Mouse (Mus musculus): ENCODE results near the gene Rasgrf2.

The Rasgrf2 gene

DNA sequence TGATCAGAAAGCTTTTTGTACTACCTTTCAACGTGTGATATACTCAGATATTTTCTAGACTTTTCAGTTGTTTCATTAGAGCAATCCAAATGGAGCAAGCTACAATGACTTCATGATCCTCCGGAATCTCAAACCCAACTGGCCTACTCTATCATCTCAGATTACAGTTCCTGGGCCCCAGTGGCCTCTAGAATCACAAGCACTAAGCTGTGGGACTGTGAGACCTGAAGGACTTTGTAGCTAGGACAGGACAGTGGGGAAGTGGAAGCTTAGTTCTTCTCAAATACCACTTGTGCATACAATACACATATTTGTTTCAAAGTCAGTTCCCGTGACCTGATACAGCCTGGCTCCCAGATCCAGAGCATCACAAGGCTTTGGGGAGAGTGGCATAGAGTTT is 253.5 kb downstream of the Rasgrf2 start:
- no peak for DNase-seq

DNA sequence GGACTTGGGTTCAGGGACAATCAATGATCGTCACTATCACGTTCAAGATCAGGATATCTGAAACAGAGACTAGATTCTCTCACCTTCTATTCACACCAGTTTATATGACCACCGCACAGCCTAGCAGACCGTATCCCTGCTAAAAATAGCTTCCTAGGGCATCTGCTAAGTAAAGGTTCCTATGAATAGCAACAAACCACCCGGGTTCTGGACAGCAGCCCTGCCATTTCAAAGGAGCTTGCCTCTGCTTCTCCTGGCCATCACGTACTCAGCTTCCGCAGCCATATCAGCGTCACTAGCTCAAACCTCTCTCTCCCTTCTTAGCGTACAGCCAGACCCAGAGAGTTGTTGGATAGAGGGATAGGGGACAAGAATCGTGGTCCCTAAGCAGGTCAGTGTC is 254.1 kb downstream of the Rasgrf2 start:
- DNase-seq, result no peak

DNA sequence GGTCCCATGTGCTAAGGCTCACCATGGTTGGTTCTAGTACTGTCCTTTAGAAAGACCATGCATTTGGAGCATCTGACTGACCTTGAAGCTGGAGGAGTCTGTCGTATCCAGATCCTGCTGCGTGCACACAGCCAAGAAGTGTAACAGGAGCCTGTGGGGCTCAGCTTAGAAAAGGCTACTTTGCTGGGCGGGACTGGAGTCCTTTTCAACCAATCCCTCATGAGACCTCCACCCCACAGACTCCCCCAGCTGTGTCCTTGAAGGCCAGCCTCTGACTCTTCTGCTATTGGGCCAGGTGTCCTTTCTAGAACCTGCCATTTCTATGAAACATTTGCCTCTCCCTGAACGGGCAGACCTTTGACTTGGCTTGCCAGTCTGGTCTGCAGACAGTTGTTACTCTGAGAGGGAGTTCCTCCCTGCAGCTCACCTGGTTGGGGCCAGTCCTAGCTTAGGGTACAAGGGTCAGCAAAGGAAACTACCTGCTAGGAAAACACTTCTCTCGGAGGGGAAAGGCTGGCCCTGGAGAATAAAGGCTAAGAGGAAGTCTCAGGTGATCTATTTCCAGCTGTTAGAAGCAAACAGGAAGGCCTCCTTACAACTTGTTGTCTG is 254.6 kb downstream of the Rasgrf2 start, which contains the start of gene Ckmt2:
TSS of gene Ckmt2 (minus strand) at position 145 of the 609 bp plus-strand sequence.
- no peak for DNase-seq

DNA sequence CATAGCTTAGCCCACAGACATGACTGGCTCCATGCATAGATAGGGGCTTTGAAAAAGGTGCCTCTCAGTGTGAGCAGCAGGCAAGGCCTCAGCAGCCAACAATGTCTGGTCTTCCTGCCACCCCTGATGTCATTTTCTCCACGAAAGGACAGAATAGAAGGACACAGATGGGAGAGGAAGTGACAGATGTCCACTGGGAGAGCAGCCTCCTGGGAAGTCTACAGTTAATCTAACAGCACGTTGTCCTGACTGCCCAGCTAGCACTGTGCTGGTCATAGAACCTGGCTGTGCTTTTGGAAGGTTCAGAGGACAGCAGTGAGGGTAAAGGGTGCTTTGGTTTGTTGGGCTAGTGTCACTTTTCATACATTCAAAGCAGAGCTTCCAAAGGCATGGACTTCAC is 255.9 kb downstream of the Rasgrf2 start:
- DNase-seq, result no peak

DNA sequence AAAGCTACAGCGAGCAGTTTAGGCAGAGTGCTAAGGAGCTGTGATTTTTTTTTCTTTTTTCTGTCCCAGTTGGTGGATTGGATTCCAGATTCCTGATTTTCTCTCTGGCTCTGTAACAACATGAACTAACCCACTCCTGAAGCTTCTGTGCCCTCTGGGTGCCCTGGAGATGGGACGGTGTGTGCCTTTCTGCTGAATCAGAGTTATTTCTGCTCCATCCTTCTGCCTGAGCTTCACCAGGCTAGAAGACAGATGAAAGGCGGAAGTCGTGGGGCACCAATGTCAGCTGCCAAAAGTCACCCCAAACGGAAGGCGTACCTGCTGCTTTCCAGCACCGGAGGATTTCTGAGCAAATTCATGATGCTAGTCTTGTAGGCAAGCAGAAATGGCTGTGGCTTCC is 256.9 kb downstream of the Rasgrf2 start:
- DNase-seq, result no peak

DNA sequence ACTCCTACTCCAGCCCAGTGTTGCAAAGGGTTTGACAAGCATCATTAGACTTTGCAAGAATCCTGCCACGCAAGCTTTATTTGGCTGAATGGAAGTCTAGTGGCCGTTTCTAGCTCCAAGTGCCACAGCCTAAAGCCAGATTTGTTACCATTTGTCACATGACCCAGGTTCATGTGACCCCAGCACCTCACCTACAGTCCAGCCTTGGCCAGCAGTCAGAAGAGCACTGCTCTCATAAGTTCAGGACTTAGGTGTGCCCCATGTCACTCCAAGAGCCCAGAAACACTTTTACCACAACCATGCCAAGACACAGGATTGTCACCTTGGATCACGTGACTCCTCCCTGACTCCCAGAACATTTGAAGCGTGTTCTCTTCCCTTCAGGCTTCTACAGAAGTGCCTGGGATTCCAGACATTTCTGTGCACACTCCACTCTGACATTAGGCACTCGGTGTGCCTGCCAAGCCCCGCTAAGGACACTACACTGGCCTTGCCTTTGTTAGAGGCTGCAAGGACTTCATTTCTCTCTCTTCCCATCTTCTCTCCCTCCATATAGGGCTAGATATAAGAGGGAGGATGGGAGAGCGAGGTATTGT is 257.6 kb downstream of the Rasgrf2 start:
- no peak for DNase-seq

DNA sequence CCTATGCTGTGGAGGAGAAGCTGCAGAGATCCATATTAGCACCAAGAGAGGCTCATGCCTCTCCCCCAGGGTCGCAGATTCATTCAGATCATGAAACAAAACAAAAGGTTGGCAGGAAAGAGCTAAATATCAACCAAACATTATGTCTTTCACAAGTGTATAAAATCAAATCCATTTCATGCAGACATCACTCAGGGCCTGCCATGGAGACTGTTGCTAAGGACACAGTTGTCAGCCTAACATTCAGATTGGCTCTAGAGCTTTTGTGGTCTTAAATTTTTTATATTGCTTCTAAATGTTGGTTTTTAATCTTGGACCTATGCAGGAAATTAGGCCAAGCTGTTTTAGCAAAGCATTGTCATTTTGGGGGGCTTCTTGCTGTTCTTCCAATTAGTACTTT is 262.9 kb downstream of the Rasgrf2 start:
- DNase-seq, result no peak

DNA sequence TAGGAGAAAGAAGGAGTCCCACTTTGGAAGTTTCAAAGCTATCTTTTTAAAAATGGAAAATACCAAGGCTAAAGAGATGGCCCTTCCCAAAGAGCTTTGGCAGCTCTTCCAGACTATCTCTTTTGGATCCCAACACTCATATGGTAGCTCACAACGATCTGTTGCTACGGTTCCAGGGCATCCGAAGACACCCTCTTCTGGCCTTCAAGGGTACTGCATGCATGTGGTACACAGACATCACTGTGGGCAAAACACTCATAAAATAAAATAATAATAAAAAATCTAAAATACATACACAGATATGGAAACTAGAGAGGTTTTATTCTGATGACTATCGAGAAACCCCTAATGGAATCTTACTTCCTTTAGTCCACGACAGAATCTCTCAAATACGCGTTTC is 272.6 kb downstream of the Rasgrf2 start:
- no peak for DNase-seq

DNA sequence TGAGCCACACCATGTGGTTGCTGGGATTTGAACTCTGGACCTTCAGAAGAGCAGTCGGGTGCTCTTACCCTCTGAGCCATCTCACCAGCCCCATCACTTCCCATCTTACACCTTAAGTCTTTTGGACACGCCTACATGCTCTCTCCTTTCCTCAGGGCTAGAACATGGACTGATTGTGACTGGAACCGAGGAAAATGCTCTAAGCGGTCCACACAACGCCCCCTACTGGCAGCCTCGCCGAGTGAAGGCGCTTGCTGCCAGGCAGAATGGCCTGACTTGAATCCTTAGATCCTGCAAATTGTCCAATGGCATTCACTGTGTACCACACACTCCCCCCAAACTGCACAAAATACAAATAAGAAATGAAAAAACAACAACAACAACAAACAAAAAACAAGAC is 274.0 kb downstream of the Rasgrf2 start:
- DNase-seq, result no peak

DNA sequence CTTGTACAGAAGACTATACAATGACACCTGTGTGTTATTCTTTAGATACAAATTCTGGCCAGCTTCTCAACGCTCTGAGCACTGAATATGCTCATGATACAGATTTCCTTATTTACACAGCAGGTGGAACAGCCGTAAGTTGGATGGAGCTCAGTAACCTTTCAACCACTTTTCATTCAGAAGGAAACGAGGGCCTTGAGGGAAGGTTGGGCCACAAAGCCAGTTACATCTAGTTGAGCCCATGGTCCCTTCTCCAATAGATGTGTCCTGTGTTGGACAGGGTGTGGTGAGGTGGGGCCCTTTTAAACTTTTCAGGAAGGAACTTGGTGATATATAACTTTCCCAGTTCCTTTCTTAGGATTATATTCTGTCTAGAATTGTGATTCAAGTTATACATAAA is 277.0 kb downstream of the Rasgrf2 start:
- no peak for DNase-seq
